Mouse (Mus musculus): Measurements from ENCODE around the gene Vamp1. TPM values are rescaled to one million over a fixed set of nuclear protein-coding genes. Genes with fewer than 3 reads are reported as not detected.

The Vamp1 gene
- polyA plus RNA-seq, 1 experiment from 2014 or later = 4.7 TPM

- Histone ChIP-seq H3K9me3 (no peaks in the 10 kb centered on the region), H3K27me3 (no peaks in the 10 kb centered on the region), H3K4me1 (peaks cover 18% of the 10 kb centered on the region), H3K4me3 (peak overlapping the region; percentile 72), H3K4me2 (replicated peaks) (peak overlapping the region; percentile 88), H3K9ac (replicated peaks) (peak overlapping the region; percentile 76), H3K36me3 (peaks cover 59% of the 10 kb centered on the region), H3K27ac (replicated peaks) (peak overlapping the region; percentile 99)
- no peak for ATAC-seq (ENCODE audit: low FRiP score, low read depth)
Measured at GRCm38 (mm10) chr6:125190816-125191215, 24.5 kb upstream of the Vamp1 start.

- WGBS = under 1% methylated on average over 54 of the region's 54 CpGs
- no peaks in the 10 kb centered on the region for H3K27me3 ChIP-seq
- H3K9ac ChIP-seq (replicated peaks) = peak within 1 kb of the TSS; percentile 85
- peaks cover 21% of the 10 kb centered on the region for H3K4me1 ChIP-seq
- peak; percentile 96 for ATAC-seq (ENCODE audit: low FRiP score, low read depth)
- H3K9me3 ChIP-seq = no peaks in the 10 kb centered on the region
- peak within 1 kb of the TSS; percentile 72 for H3K4me3 ChIP-seq
- H3K27ac ChIP-seq (replicated peaks) = peak within 1 kb of the TSS; percentile 99
- peak within 1 kb of the TSS; percentile 88 for H3K4me2 ChIP-seq (replicated peaks)
- H3K36me3 ChIP-seq = peaks cover 52% of the 10 kb centered on the region
Measured at GRCm38 (mm10) chr6:125191332-125192015, 23.9 kb upstream of the Vamp1 start, which contains the start of the genes Ncapd2 and Mrpl51. Ncapd2 (minus strand) TSS chr6:125191701. Mrpl51 (plus strand) TSS chr6:125191801.

- Histone ChIP-seq H3K4me3 (peak overlapping the region; percentile 72), H3K9ac (replicated peaks) (peak overlapping the region; percentile 85), H3K36me3 (peaks cover 45% of the 10 kb centered on the region), H3K4me1 (peaks cover 21% of the 10 kb centered on the region), H3K27ac (replicated peaks) (peak overlapping the region; percentile 99), H3K4me2 (replicated peaks) (peak overlapping the region; percentile 88), H3K27me3 (no peaks in the 10 kb centered on the region), H3K9me3 (no peaks in the 10 kb centered on the region)
- ATAC-seq (ENCODE audit: low FRiP score, low read depth) = peak; percentile 92
- under 1% methylated on average over 34 of the region's 34 CpGs for WGBS
Measured at GRCm38 (mm10) chr6:125192016-125192714, 23.2 kb upstream of the Vamp1 start.

GRCm38 (mm10) chr6:125192841-125193240 is 22.5 kb upstream of the Vamp1 start:
- H3K4me1 ChIP-seq = peaks cover 21% of the 10 kb centered on the region
- peak overlapping the region; percentile 99 for H3K27ac ChIP-seq (replicated peaks)
- ATAC-seq (ENCODE audit: low FRiP score, low read depth) = no peak

GRCm38 (mm10) chr6:125193390-125193789 is 22.0 kb upstream of the Vamp1 start:
- peaks cover 21% of the 10 kb centered on the region for H3K4me1 ChIP-seq
- no peak overlapping the region for H3K4me3 ChIP-seq
- H3K27me3 ChIP-seq = no peaks in the 10 kb centered on the region
- H3K27ac ChIP-seq (replicated peaks) = no peak overlapping the region
- H3K4me2 ChIP-seq (replicated peaks) = no peak overlapping the region
- ATAC-seq (ENCODE audit: low FRiP score, low read depth) = no peak
- WGBS = 89% methylated on average over 7 of the region's 7 CpGs
- H3K9me3 ChIP-seq = no peaks in the 10 kb centered on the region
- peaks cover 33% of the 10 kb centered on the region for H3K36me3 ChIP-seq
- no peak overlapping the region for H3K9ac ChIP-seq (replicated peaks)

More at GRCm38 (mm10) chr6:125192841-125193240, 22.5 kb upstream of the Vamp1 start:
- H3K4me2 ChIP-seq (replicated peaks) = peak overlapping the region; percentile 88
- peak overlapping the region; percentile 85 for H3K9ac ChIP-seq (replicated peaks)
- no peaks in the 10 kb centered on the region for H3K27me3 ChIP-seq
- H3K36me3 ChIP-seq = peaks cover 39% of the 10 kb centered on the region
- peak overlapping the region; percentile 72 for H3K4me3 ChIP-seq
- WGBS = 49% methylated on average over 5 of the region's 5 CpGs
- H3K9me3 ChIP-seq = no peaks in the 10 kb centered on the region

- H3K4me1 ChIP-seq = peaks cover 18% of the 10 kb centered on the region
- peak overlapping the region; percentile 52; the same call in 1 of the 2 replicates for H3K27ac ChIP-seq (replicated peaks)
- no peaks in the 10 kb centered on the region for H3K9me3 ChIP-seq
- ATAC-seq (ENCODE audit: low FRiP score, low read depth) = no peak
- H3K9ac ChIP-seq (replicated peaks) = peak overlapping the region; percentile 29; the same call in 1 of the 2 replicates
- H3K36me3 ChIP-seq = peaks cover 21% of the 10 kb centered on the region
- WGBS = 15% methylated on average over 1 of the region's 1 CpGs
- H3K27me3 ChIP-seq = no peaks in the 10 kb centered on the region
- no peak overlapping the region for H3K4me3 ChIP-seq
- H3K4me2 ChIP-seq (replicated peaks) = no peak overlapping the region
Measured at GRCm38 (mm10) chr6:125195541-125196075, 19.7 kb upstream of the Vamp1 start.

GRCm38 (mm10) chr6:125196301-125196700 is 19.1 kb upstream of the Vamp1 start:
- Histone ChIP-seq H3K4me3 (no peak overlapping the region), H3K9me3 (no peaks in the 10 kb centered on the region), H3K9ac (replicated peaks) (no peak overlapping the region), H3K27me3 (no peaks in the 10 kb centered on the region), H3K4me2 (replicated peaks) (no peak overlapping the region), H3K36me3 (peaks cover 21% of the 10 kb centered on the region), H3K4me1 (peaks cover 18% of the 10 kb centered on the region), H3K27ac (replicated peaks) (peak overlapping the region; percentile 25; the same call in 1 of the 2 replicates)
- no peak for ATAC-seq (ENCODE audit: low FRiP score, low read depth)
- 25% methylated on average over 3 of the region's 3 CpGs for WGBS

- peaks cover 18% of the 10 kb centered on the region for H3K4me1 ChIP-seq
- ATAC-seq (ENCODE audit: low FRiP score, low read depth) = no peak
- H3K4me2 ChIP-seq (replicated peaks) = no peak overlapping the region
- WGBS = 89% methylated on average over 5 of the region's 5 CpGs
- no peaks in the 10 kb centered on the region for H3K9me3 ChIP-seq
- no peak overlapping the region for H3K9ac ChIP-seq (replicated peaks)
- peaks cover 21% of the 10 kb centered on the region for H3K36me3 ChIP-seq
- no peak overlapping the region for H3K27ac ChIP-seq (replicated peaks)
- no peaks in the 10 kb centered on the region for H3K27me3 ChIP-seq
- H3K4me3 ChIP-seq = no peak overlapping the region
Measured at GRCm38 (mm10) chr6:125197166-125197565, 18.2 kb upstream of the Vamp1 start.

- H3K27ac ChIP-seq (replicated peaks) = no peak overlapping the region
- H3K4me3 ChIP-seq = no peak overlapping the region
- no peaks in the 10 kb centered on the region for H3K4me1 ChIP-seq
- no peak overlapping the region for H3K4me2 ChIP-seq (replicated peaks)
- no peaks in the 10 kb centered on the region for H3K36me3 ChIP-seq
- peaks cover 20% of the 10 kb centered on the region; the same call in 1 of the 2 replicates for H3K27me3 ChIP-seq
- ATAC-seq (ENCODE audit: low FRiP score, low read depth) = no peak
- WGBS = 76% methylated on average over 1 of the region's 1 CpGs
- H3K9me3 ChIP-seq = no peaks in the 10 kb centered on the region
- H3K9ac ChIP-seq (replicated peaks) = no peak overlapping the region
Measured at GRCm38 (mm10) chr6:125210436-125210835, 4.9 kb upstream of the Vamp1 start.

GRCm38 (mm10) chr6:125212621-125213020 is 2.7 kb upstream of the Vamp1 start:
- 58% methylated on average over 2 of the region's 2 CpGs for WGBS
- Histone ChIP-seq H3K36me3 (no peaks in the 10 kb centered on the region), H3K9me3 (no peaks in the 10 kb centered on the region), H3K4me3 (no peak overlapping the region), H3K9ac (replicated peaks) (no peak overlapping the region), H3K4me2 (replicated peaks) (no peak overlapping the region), H3K27me3 (peaks cover 28% of the 10 kb centered on the region), H3K4me1 (peaks cover 10% of the 10 kb centered on the region; the same call in 1 of the 2 replicates), H3K27ac (replicated peaks) (no peak overlapping the region)
- ATAC-seq (ENCODE audit: low FRiP score, low read depth) = no peak

- 77% methylated on average over 6 of the region's 6 CpGs for WGBS
- H3K4me1 ChIP-seq = peaks cover 10% of the 10 kb centered on the region; the same call in 1 of the 2 replicates
- no peak overlapping the region for H3K9ac ChIP-seq (replicated peaks)
- H3K27ac ChIP-seq (replicated peaks) = no peak overlapping the region
- no peaks in the 10 kb centered on the region for H3K9me3 ChIP-seq
- H3K27me3 ChIP-seq = peaks cover 28% of the 10 kb centered on the region
- H3K4me3 ChIP-seq = no peak overlapping the region
- H3K4me2 ChIP-seq (replicated peaks) = no peak overlapping the region
- H3K36me3 ChIP-seq = no peaks in the 10 kb centered on the region
- ATAC-seq (ENCODE audit: low FRiP score, low read depth) = no peak
Measured at GRCm38 (mm10) chr6:125213129-125213528, 2.2 kb upstream of the Vamp1 start.

- Histone ChIP-seq H3K27me3 (peaks cover 28% of the 10 kb centered on the region), H3K4me2 (replicated peaks) (no peak overlapping the region), H3K36me3 (no peaks in the 10 kb centered on the region), H3K4me1 (peaks cover 10% of the 10 kb centered on the region; the same call in 1 of the 2 replicates), H3K4me3 (no peak overlapping the region), H3K9me3 (no peaks in the 10 kb centered on the region), H3K9ac (replicated peaks) (no peak overlapping the region), H3K27ac (replicated peaks) (no peak overlapping the region)
- ATAC-seq (ENCODE audit: low FRiP score, low read depth) = no peak
- 87% methylated on average over 6 of the region's 6 CpGs for WGBS
Measured at GRCm38 (mm10) chr6:125213715-125214114, 1.6 kb upstream of the Vamp1 start.

All from midbrain, embryonic 12.5 days (tissue).